Mouse (Mus musculus) brain, embryonic 14.5 days (tissue): Measurements from ENCODE around the gene Atp2a1. TPM values are rescaled to one million over a fixed set of nuclear protein-coding genes. Genes with fewer than 3 reads are reported as not detected.
A peak's percentile ranks its signal among the peaks of the same experiment; 100 is the strongest.
"Not testable (repeated sequence)": the region's sequence is repeated elsewhere in the genome, so short reads cannot be mapped to it uniquely, and the experiment has no call there.

ENCODE experiments used
- DNase-seq: peaks from one replicate; pipeline ENCODE4 v3.0.0-alpha.2; 2011; ENCODE audit warnings: low read depth
- CTCF ChIP-seq: fragments of 200-500 bp; IDR thresholded peaks from 2 replicates; pipeline ENCODE4 v1.5.1; 2012; ENCODE audit warnings: inconsistent platforms, mild to moderate bottlenecking, moderate library complexity, borderline replicate concordance; ENCODE audit not compliant: insufficient read depth, insufficient read length; ENCODE audit errors: extremely low read depth
- POLR2A ChIP-seq: fragments of 200-500 bp; IDR thresholded peaks from 2 replicates; pipeline ENCODE4 v1.6.1; 2012; ENCODE audit warnings: mild to moderate bottlenecking, inconsistent platforms, borderline replicate concordance; ENCODE audit not compliant: poor library complexity, insufficient read depth, insufficient read length, severe bottlenecking; ENCODE audit errors: extremely low read depth
- polyA plus RNA-seq: library from polyadenylated mRNA; depleted of rRNA; stranded (reverse); fragments of >200 nt; gene quantifications from 2 replicates; pipeline ENCODE4 v1.2.3, GENCODE M21; 2012

The Atp2a1 gene
- polyA plus RNA-seq, 1 experiment: 1.3 TPM

DNA sequence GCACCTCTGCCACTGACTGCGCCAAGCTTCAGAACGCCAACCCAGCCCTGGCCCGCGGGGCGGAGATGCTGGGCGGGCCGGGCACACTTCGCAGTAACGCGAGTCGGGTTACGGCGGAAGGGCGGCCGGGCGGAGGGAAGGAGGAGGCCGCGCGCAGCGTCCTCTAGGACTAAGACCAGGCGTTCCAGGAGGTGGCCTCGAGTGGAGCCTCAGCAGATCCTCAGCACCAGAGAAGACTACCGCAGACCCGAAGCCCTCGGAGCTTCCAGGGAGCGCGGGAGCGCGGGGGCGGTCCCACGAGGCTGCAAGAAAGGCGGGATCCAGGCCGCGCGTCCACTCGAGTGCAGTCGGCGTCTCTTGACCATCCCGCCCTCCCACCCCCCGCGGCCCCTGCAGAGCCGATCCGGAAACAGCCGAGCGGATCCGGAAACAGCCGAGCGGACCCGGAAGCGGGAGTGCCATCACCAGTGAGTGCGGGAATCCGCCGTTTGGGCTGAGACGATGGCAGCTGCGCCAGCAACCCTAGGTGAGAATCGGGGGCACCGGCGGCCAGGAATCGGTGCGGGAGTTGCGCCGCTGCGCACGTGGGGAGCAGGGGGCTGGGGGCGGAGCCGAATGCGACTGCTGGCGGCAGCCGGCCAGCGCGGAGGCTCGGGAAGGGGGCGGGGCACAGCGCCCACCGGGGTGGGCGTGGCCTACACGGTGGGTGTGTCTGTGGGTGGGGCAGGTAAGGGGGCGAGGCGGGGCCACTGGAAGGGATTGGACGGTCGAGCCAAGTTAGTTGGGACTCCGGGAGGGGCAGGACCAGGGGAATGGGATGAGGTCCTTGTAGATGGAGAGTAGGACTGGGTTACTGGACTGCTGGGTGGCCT lies 34.0 kb downstream of the Atp2a1 start, which contains the start of gene Rabep2:
Rabep2 (plus strand) TSS at position 129 of the 872 bp plus-strand sequence.
- TF ChIP-seq POLR2A: peak; percentile 62; the same call in 1 of the 2 replicates
- no peak for TF ChIP-seq CTCF

DNA sequence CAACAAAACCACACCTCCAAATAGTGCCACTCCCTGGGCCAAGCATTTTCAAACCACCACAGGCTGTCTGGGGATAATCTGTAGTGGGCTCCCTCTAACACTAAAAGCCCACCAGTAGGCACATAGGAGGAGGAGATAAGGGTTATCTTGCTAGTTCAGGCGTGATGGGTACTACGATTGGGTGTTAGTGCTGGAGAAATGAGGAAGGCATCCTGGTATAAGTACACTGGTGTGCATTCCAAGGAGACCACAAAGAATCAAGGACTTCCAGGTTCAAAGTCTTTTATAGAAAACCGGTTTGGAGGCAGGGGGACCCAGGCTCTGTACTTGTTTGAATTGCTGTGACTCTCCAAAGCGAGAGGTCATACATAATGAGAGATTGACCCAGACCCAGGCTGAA lies 34.8 kb downstream of the Atp2a1 start:
- TF ChIP-seq POLR2A (no peak), CTCF (no peak)
- DNase-seq: no peak

More for the DNA sequence above, 34.0 kb downstream of the Atp2a1 start, which contains the start of gene Rabep2:
- DNase-seq: peak; percentile 95

DNA sequence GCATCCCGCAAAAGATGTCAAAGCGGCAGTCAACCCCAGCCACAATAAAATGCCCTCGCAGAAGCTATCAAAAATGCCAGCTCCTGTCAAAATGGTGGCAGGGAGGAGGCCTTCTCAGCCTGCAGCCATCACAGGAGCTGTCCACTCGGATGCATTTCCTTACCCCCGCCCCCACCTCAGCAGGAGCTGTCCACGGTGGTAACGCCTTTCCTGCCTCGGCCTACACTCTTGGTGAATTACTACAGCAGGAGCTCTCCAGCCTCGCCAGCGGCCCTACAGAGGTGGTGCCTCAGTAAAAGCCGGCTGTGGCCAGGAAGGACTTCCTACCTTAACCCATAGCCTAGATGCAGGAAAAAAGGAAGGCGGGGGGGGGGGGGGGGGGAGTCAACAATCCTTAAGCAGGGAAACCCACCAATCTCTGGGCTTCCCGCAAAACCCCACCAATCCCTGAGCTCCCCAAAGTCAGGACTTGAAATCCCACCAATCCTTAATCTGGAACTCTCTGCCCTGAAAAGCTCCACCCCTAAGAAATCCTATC lies 35.5 kb downstream of the Atp2a1 start:
- TF ChIP-seq CTCF (no peak), POLR2A (no peak)
- peak; percentile 13 for DNase-seq

DNA sequence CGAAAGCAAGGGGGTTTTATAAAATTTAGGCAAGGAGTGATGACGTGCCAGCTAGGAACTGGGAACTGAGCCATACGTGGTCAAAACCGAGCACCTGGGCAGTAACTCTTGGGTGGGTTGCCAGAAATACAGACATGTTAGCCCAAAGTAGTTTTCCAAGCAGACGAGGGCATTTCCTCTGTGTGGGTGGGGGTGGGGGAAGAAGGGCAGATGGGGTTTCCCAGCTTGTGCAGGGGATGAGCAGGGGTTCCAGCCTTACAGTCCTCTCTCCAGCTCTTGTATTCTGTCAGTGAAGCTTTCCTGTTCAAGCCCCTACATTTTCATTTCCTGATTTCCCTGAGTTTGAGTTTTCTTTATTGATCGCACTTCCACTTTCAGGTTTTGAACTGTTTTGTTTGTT lies 38.7 kb downstream of the Atp2a1 start:
- no peak for TF ChIP-seq POLR2A
- DNase-seq: no peak

DNA sequence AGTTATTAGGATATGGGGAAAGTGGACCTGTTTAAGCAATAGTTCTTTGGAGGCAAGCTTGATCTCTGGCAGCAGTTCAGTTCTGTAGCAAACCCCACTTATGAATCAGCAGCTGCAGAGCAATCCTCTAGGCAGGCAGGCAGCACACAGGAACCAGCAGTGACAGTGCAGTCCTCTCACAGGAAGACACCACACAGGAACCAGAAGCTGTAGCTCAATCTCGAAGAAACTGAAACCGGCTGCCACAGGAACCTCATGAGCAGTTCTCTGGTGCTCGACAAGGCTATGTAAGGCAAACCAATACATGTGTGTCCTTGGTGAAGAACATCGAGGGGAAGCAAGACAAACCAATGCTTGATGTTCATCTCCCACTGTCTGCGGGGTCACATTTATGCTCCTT lies 41.2 kb downstream of the Atp2a1 start:
- TF ChIP-seq CTCF (no peak), POLR2A (no peak)
- DNase-seq: no peak

DNA sequence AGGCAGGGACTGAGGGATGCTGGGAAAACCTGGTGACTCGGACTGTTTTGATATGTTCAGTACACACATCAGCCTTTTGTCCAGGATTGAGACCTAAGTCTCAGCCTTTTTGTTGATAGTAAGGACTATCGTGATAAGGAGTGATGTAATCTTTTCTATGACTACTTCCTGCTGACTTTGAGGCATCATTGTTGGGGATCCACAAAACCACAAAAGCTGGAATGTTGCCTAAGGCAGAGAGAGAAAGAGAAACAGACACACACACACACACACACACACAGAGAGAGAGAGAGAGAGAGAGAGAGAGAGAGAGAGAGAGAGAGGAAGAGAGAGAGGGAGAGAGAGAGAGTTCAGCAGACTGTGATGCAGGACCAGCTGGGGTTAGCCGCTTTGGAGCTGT lies 44.4 kb downstream of the Atp2a1 start:
- TF ChIP-seq POLR2A: no peak
- no peak for TF ChIP-seq CTCF
- DNase-seq: no peak

DNA sequence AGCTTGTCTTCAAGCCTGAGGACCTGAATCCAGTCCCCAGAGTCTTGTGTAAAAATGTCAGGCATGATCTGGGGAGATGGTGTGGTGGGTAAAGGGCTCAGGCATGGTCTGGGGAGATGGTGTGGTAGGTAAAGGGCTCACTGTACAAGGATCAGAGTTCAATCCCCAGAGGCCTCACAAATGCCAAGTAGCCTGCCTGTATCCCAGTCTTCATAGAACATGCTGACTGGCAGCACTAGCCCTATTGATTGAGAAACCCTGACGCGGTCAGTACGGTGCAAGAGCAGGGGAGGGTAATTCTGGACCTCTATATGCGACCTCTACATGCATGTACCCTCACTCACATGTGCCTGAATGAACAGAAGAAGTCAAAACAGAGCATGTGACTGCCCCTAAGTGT lies 45.3 kb downstream of the Atp2a1 start:
- DNase-seq: no peak
- no peak for TF ChIP-seq POLR2A
- TF ChIP-seq CTCF: no peak

DNA sequence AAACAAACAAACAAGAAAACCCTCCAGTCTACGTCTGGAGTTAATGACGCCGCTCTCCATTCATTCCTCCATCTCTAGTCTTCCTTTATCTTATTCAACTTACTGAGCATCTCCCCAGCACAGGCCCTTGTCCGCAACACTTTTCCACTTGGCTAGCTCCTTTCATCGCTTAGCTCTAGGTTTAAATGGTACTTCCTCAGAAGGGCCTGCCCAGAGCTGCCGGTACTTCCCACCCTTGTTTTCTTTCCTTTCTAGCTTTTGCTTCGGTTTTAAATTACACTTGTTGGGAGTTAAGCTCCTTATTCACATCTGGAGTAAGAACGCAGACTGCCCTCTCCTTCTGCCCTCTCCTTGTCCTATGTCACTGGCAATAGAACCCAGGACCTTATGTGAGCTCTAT lies 45.9 kb downstream of the Atp2a1 start:
- TF ChIP-seq POLR2A (no peak), CTCF (no peak)
- DNase-seq: peak; percentile 15

DNA sequence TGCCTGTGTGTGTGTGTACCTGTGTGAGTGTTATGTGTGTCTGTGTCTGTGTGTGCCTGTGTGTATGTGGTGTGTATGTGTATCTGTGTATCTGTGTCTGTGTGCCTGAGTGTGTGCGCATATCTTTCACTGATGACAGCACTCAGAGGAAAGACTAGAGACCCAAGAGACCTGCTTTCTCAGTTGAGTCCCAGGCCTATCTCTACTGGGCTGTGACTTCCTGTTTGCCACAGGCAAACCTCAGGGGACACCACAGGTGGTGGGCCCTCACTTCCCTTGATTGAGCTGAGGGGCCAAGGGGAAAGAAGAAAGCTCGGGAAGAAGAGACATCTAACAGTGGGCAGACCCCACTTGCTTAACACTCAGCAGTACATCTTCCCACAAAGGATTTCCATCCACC lies 46.3 kb downstream of the Atp2a1 start:
- TF ChIP-seq POLR2A (no peak), CTCF (no peak)
- no peak for DNase-seq

DNA sequence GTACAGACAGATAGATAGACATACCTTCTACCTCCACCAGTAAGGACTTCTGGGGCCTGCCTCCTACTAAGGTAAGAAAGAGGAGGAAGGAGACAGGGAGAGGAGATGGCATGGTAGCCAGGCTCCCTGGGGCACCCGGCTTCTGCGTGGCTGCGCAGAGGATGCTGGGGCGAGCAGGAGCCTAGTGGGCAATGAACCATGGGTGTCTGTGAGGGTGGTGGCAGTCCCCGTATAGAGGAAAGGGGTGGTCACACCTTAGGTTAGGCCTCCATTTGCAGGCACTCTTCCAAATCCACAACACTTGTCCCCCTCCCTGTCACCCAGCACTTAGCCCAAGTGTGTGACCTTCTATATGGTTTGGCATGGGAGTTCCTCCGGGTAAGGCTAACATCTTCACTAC lies 48.2 kb downstream of the Atp2a1 start, which contains the start of gene Cd19:
Cd19 (minus strand) TSS at position 165 of the 400 bp plus-strand sequence.
- TF ChIP-seq POLR2A (no peak), CTCF (no peak)
- no peak for DNase-seq

DNA sequence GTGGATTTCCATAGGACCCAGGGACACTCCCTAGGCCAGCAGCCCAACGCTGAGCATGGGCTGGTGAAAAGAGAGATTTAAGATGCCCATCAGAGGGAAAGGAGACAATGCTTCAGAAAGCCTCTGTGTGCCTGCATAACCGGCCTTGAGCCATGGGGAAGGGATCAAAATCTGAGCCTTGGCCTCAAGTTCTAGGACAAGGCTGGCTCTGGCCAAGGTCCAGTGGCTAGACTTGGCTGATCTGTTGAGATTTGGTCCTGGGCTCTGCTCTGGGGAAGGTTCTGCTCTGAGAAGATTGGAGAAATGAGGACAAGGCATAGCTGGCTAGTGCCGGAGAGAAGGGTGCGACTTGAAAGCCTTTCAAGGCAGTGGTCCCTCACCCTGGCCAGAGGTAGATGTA lies 51.8 kb downstream of the Atp2a1 start:
- no peak for DNase-seq
- TF ChIP-seq POLR2A (no peak), CTCF (no peak)

DNA sequence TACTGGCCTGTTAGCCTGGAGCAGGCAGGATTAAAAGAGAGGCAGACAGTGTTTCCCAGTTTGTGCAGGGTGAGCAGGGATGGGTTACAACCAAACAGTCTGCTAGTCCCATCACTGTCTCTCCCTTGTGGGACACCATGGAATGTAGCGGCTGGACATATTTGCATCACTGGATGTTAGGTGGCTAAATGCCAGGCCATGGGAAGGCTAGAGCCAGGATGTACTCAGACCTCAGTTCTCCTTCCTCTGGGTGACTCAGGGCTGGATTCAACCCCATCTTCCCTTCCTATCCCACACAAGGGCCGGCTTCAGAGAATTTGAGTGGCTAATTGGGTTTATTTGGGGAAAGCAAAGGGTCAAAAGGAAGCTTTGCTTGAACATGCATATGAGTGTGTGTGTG lies 54.2 kb downstream of the Atp2a1 start:
- no peak for DNase-seq
- TF ChIP-seq POLR2A (no peak), CTCF (no peak)

DNA sequence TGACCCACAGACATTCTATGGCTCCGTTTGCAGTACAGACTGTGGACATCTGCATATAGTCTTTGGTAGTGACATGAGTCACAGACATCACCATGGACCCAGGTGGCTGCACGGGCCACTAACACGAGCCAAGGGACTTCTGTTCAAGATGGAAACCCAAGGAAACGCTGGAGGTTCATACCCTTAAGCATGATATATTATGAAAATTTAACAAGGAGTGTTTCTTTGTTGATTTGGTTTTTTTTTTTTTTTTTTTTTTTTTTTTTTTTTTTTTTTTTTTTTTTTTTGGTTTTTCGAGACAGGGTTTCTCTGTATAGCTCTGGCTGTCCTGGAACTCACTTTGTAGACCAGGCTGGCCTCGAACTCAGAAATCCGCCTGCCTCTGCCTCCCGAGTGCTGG lies 60.4 kb downstream of the Atp2a1 start:
- DNase-seq: not testable (repeated sequence)

DNA sequence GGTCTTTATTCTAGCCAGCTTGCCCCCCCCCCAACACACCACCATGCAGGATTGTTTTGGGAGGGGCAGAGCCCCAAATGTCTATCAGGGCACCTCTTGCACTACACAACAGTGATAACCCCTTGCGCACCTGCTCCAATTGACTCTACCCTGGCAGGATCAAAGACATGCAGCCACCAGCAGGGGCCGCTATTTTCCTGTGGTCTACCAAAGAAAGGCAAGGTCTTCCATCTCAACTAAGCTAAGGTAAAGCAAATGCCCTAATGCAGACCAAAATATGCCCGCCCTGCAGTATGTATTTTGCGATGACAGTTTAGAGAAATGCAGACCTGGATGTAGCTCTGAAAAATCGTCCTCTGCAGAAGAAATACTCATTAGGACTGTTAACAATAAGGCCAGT lies 63.4 kb downstream of the Atp2a1 start:
- peak; percentile 87 for DNase-seq
- peak; percentile 91 for TF ChIP-seq CTCF
- TF ChIP-seq POLR2A: no peak
